Mouse (Mus musculus) embryonic facial prominence, embryonic 15.5 days (tissue): ENCODE data around the gene Tmem95. TPM values are rescaled to one million over a fixed set of nuclear protein-coding genes. Genes with fewer than 3 reads are reported as not detected.
A peak's percentile ranks its signal among the peaks of the same experiment; 100 is the strongest.

Experiments
- ATAC-seq: fragments of 200-750 bp; cut with Nextera tagmentation; 2 replicates; pipeline ENCODE4 v1.8.0; 2017; ENCODE audit warnings: low read depth, moderate TSS enrichment; ENCODE audit not compliant: insufficient number of reproducible peaks, low FRiP score, low TSS enrichment
- H3K27ac ChIP-seq: fragments of 300-500 bp; sonication (generic); replicated peaks from 2 replicates; pipeline ENCODE4 v1.5.1; 2015; ENCODE audit warnings: mild to moderate bottlenecking, inconsistent platforms
- H3K27me3 ChIP-seq: fragments of 300-500 bp; sonication (generic); 2 replicates; pipeline ENCODE4 v1.6.1; 2015; ENCODE audit warnings: inconsistent platforms
- H3K36me3 ChIP-seq: fragments of 300-500 bp; sonication (generic); 2 replicates; pipeline ENCODE4 v1.6.1; 2015; ENCODE audit warnings: mild to moderate bottlenecking, inconsistent platforms
- H3K4me1 ChIP-seq: fragments of 300-500 bp; sonication (generic); 2 replicates; pipeline ENCODE4 v1.6.1; 2015; ENCODE audit warnings: inconsistent platforms
- H3K4me2 ChIP-seq: fragments of 300-500 bp; sonication (generic); replicated peaks from 2 replicates; pipeline ENCODE4 v1.6.1; 2015; ENCODE audit warnings: mild to moderate bottlenecking, inconsistent platforms
- H3K4me3 ChIP-seq: fragments of 300-500 bp; sonication (generic); replicated peaks from 2 replicates; pipeline ENCODE4 v1.5.1; 2015; ENCODE audit warnings: mild to moderate bottlenecking, inconsistent platforms
- H3K9ac ChIP-seq: fragments of 300-500 bp; sonication (generic); 2 replicates; pipeline ENCODE4 v1.6.1; 2015; ENCODE audit warnings: inconsistent platforms
- H3K9me3 ChIP-seq: fragments of 300-500 bp; sonication (generic); replicated peaks from 2 replicates; pipeline ENCODE4 v1.6.1; 2016; ENCODE audit warnings: inconsistent platforms
- WGBS: fragments of 180-500 bp; shearing (Covaris S2); methylation state at CpG from one replicate; pipeline ENCODE4 v1.1.7; 2015; 5-methylcytosine and 5-hydroxymethylcytosine counted together
- polyA plus RNA-seq: library from polyadenylated mRNA; unstranded; fragments of >200 nt; fragmentation: Nextera tagmentation; extraction: Ambion mirVana; gene quantifications from 2 replicates; pipeline ENCODE4 v1.2.1, GENCODE M21; 2015

Tmem95 gene
- polyA plus RNA-seq, 1 experiment from 2014 or later = 0.35 TPM

DNA sequence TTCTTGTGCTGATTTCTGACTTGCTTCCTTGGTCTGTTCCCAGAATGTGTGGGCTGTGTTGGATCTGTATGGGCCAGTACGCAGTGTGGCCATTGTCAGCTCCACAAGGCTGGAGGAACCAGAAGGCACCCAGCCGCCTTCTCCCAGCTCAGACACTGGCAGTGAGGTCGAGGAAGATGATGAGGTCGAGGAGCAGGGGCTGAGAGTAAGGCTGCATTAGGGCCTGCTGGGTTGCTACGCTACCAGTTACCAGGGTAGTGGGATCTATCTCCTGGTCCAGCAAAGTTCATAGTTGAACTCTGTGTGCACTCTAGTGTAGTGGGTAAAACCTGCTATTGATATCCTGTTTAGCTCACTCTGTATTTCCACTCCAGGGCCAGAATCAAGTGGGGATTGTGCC, 31.4 kb upstream of the Tmem95 start:
- Histone ChIP-seq H3K36me3 (peaks cover 89% of the 10 kb centered on the region), H3K4me2 (no peak overlapping the region), H3K27me3 (no peaks in the 10 kb centered on the region), H3K27ac (no peak overlapping the region), H3K4me1 (peaks cover 8% of the 10 kb centered on the region), H3K4me3 (no peak overlapping the region), H3K9me3 (no peaks in the 10 kb centered on the region), H3K9ac (no peak overlapping the region)
- ATAC-seq = no peak
- WGBS = 86% methylated on average over 5 of the region's 5 CpGs

DNA sequence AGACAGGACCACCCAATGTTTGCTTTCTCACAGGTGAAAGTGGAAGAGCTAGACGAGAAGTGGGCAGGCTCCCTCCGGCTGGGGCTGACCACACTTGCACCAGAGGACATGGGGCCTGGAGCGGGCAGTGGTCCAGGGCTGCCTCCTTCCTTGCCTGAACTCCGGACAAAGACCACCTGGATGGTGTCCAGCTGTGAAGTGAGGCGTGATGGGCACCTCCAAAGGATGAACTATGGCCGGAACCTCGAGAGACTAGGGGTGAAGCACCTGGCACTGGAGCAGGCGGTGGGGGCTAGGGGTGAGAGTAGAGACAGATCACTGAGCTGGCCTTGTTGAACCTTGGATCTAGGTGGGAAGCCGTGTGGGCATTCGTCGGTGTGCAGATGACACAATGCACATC, 30.8 kb upstream of the Tmem95 start:
- Histone ChIP-seq H3K9me3 (no peaks in the 10 kb centered on the region), H3K4me2 (no peak overlapping the region), H3K9ac (no peak overlapping the region), H3K36me3 (peaks cover 95% of the 10 kb centered on the region), H3K27me3 (no peaks in the 10 kb centered on the region), H3K4me3 (no peak overlapping the region), H3K27ac (no peak overlapping the region), H3K4me1 (peaks cover 8% of the 10 kb centered on the region)
- ATAC-seq = no peak
- 92% methylated on average over 11 of the region's 11 CpGs for WGBS

DNA sequence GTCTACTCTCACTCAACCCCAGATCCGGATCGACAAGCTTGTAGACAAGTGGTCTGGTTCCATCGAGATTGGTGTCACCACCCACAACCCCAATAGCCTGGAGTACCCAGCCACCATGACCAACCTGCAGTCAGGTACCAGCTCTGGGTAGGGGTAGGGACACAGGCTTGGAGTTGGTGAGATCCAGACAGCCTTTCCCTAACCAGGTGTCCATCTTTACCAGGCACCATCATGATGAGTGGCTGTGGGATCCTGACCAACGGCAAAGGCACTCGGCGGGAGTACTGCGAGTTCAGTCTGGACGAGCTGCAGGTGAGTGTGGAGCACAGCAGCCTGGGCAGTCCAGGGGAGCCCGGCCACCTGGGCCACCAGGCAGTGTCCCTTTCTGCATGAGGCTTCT, 26.5 kb upstream of the Tmem95 start:
- WGBS = 97% methylated on average over 9 of the region's 9 CpGs
- Histone ChIP-seq H3K27me3 (no peaks in the 10 kb centered on the region), H3K9ac (no peak overlapping the region), H3K4me1 (peaks cover 22% of the 10 kb centered on the region), H3K4me3 (no peak overlapping the region), H3K27ac (no peak overlapping the region), H3K4me2 (no peak overlapping the region), H3K9me3 (no peaks in the 10 kb centered on the region), H3K36me3 (peaks cover 55% of the 10 kb centered on the region)
- ATAC-seq = no peak

DNA sequence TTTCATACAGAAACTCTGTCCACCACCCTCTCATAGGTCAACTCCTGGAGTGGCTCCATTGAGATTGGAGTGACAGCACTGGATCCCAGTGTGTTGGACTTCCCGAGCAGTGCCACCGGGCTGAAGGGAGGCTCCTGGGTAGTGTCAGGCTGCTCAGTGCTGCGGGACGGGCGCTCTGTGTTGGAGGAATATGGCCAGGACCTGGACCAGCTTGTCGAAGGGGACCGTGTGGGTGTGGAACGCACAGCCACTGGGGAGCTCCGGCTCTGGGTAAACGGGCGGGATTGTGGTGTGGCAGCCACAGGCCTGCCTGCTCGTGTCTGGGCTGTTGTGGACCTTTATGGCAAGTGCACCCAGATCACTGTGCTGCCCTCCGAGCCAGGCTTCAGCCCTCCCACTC, 25.2 kb upstream of the Tmem95 start:
- Histone ChIP-seq H3K4me3 (peak overlapping the region; percentile 72), H3K9me3 (no peaks in the 10 kb centered on the region), H3K36me3 (peaks cover 42% of the 10 kb centered on the region), H3K27me3 (no peaks in the 10 kb centered on the region), H3K27ac (no peak overlapping the region), H3K4me2 (peak overlapping the region; percentile 83), H3K9ac (no peak overlapping the region), H3K4me1 (peaks cover 27% of the 10 kb centered on the region)
- 87% methylated on average over 13 of the region's 13 CpGs for WGBS
- ATAC-seq = no peak

DNA sequence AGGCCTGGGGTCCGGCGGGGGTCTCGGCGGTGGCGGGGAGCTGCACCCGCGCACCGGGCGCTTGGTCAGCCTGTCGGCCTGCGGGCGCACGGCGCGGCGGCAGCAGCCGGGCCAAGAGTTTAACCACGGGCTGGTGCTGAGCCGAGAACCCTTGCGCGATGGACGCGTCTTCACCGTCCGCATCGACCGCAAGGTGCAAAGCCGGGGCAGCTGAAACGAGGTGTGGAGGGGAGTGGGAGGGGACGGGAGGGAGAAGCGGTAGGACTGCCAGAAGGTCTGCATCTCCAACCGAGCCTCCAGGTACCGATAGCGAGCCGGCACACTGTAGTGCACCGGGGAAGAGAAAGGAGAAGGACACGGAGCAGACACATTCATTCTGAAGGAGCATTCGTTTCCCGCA, 24.2 kb upstream of the Tmem95 start:
- no peak for ATAC-seq
- H3K27me3 ChIP-seq = no peaks in the 10 kb centered on the region
- peak overlapping the region; percentile 72 for H3K4me3 ChIP-seq
- peak overlapping the region; percentile 86 for H3K9ac ChIP-seq
- peak overlapping the region; percentile 83 for H3K4me2 ChIP-seq
- under 1% methylated on average over 39 of the region's 39 CpGs for WGBS
- peak overlapping the region; percentile 99 for H3K27ac ChIP-seq
- no peaks in the 10 kb centered on the region for H3K9me3 ChIP-seq
- peaks cover 32% of the 10 kb centered on the region for H3K36me3 ChIP-seq
- H3K4me1 ChIP-seq = peaks cover 27% of the 10 kb centered on the region

DNA sequence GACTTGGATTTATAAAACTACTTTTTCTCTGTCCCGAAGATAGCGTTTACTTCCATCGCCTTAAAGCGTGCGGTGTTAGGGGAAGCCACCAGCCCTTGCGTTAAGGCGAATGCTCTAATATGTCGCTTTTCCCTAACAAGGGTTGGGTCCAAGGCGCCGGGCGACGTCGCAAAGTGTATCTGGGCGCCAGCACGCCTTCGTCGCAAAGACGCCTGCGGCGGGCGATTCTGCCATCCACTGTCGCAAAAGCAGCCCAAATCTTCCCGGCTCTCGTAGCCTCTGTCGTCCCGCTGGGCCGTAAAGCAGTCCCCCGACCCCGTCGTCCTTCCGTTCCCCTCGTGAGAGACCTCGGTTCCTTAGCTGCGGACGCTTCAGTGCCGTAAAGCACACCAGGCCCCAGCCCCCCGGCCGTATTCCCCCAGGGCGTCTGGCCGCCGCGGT, 23.6 kb upstream of the Tmem95 start:
- Histone ChIP-seq H3K4me3 (peak overlapping the region; percentile 72), H3K4me1 (peaks cover 27% of the 10 kb centered on the region), H3K27me3 (no peaks in the 10 kb centered on the region), H3K4me2 (peak overlapping the region; percentile 83), H3K36me3 (peaks cover 27% of the 10 kb centered on the region), H3K9me3 (no peaks in the 10 kb centered on the region), H3K27ac (peak overlapping the region; percentile 99), H3K9ac (peak overlapping the region; percentile 86)
- WGBS = under 1% methylated on average over 42 of the region's 42 CpGs
- ATAC-seq = peak; percentile 81

DNA sequence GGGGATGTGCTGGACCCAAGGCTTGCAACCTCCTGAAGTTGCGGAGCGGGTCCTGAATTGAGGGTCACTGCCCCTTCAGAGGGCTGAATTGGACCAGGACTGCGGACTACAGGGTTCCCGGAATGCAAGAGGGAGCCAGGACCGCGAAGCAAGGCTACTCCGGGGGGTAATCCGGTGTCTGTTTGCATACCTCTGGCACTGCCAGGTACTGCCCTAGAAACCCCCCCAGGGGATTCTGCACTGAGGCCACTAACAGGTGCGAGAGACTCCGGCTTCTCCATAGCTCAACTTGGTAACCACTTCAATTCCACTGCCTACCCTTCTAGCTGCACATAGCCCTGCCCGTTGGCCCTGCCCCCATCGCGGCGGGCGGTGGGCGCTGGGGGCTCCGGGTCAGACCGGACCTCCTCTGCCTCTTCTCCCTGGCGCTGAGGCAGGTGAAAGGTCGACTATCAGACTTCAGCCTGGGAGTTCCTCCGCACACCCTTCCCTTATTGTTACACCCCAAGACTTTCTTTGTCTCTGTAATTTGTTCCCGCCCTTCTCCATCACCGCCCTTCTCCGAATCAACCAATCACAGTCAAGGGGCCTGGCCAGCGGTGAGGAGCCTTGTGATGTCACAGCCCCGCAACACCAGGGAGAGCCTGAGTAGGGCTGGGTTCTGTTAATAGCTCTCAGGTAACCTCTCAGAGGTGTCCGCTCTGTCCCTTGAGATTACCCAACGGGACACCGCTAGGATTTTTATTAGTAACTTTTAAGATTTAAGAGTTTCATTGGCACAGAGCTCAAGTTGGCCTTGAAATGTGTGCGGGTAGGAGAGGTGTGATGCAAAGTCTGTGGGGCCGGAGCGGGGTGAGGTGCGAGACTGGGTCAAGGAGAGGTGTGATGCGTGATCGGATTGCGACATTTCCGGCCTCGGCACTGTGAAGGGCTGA, 22.9 kb upstream of the Tmem95 start, which contains the start of the genes 2810408A11Rik and Neurl4:
2810408A11Rik (minus strand) TSS at position 517 of the 935 bp plus-strand sequence.
Neurl4 (plus strand) TSS at position 602 of the 935 bp plus-strand sequence.
- peak; percentile 94 for ATAC-seq
- Histone ChIP-seq H3K27ac (peak within 1 kb of the TSS; percentile 99), H3K4me2 (peak within 1 kb of the TSS; percentile 83), H3K27me3 (no peaks in the 10 kb centered on the region), H3K4me3 (peak within 1 kb of the TSS; percentile 72), H3K4me1 (peaks cover 27% of the 10 kb centered on the region), H3K36me3 (peaks cover 20% of the 10 kb centered on the region), H3K9me3 (no peaks in the 10 kb centered on the region), H3K9ac (peak within 1 kb of the TSS; percentile 86)
- WGBS = under 1% methylated on average over 38 of the region's 38 CpGs

DNA sequence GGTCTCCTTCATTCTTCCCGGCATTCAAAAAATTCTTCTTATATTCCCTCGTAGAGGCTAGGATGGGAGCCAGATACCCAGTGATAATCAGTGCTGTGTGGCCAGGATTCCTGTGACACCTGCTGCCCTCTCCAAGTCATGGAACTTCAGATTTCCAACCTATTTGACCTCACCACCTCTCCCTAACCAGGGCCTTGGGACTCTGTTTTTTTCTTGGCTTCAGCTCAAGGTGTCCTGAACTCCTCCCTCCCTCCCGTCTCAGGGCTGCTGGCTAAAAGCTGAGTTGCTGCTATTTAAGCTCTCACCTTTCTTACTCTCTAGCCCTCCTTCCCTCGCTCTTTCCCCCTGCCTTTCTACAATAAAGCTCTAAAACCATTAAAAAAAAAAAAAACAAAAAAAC, 22.1 kb upstream of the Tmem95 start:
- WGBS = 17% methylated on average over 4 of the region's 4 CpGs
- Histone ChIP-seq H3K4me1 (peaks cover 27% of the 10 kb centered on the region), H3K36me3 (peaks cover 12% of the 10 kb centered on the region), H3K9ac (peak overlapping the region; percentile 86; the same call in 1 of the 2 replicates), H3K27me3 (no peaks in the 10 kb centered on the region), H3K4me3 (peak overlapping the region; percentile 72), H3K9me3 (no peaks in the 10 kb centered on the region), H3K4me2 (peak overlapping the region; percentile 83), H3K27ac (peak overlapping the region; percentile 99; the same call in 1 of the 2 replicates)
- no peak for ATAC-seq

DNA sequence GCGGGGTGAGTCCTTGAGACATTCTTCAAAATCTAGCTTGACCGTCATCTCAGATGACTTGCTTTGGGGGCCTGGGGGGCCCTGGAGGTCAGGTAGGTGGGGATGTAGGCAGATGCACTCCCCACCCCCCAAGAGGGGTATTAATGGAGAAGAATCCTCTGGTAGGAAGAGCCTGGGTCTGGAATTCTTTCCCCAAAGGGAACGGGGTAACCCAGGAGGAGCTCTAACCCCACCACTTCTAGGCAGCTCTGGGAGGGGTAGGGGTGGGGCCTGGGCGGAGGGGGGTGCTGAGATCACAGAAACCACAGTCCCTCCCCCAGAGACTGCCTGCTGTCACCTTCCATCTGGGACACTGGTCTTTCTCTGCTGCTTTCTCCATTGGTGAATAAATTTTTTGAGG, 17.5 kb upstream of the Tmem95 start, which contains the start of gene Acap1:
Acap1 (minus strand) TSS at position 249 of the 400 bp plus-strand sequence.
- peaks cover 12% of the 10 kb centered on the region for H3K4me1 ChIP-seq
- H3K9ac ChIP-seq = no peak within 1 kb of the TSS
- no peak within 1 kb of the TSS for H3K27ac ChIP-seq
- H3K36me3 ChIP-seq = no peaks in the 10 kb centered on the region
- H3K9me3 ChIP-seq = no peaks in the 10 kb centered on the region
- H3K4me2 ChIP-seq = no peak within 1 kb of the TSS
- H3K4me3 ChIP-seq = no peak within 1 kb of the TSS
- WGBS = 68% methylated on average over 4 of the region's 4 CpGs
- H3K27me3 ChIP-seq = no peaks in the 10 kb centered on the region
- ATAC-seq = no peak

DNA sequence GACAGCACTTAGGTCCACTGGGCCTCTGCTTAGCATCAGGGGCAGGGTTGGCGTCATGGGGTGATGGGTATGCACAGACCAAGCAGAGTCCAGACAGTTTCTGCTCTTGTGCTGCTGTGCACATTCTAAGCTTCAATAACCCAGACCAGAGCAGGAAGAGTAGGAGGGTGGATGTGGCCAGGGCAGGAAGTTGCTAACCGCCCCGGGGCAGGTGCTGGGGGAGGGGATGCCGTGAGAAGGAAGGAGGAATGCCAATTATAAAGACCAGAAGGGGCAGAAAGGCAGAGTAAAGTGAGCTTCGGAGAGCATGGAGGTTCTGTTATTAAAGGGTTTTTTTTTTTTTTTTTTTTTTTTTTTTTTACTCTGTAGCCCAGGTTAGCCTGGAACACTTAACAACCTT, 16.9 kb upstream of the Tmem95 start:
- no peaks in the 10 kb centered on the region for H3K27me3 ChIP-seq
- no peak for ATAC-seq
- H3K4me2 ChIP-seq = no peak overlapping the region
- peaks cover 9% of the 10 kb centered on the region for H3K4me1 ChIP-seq
- H3K9me3 ChIP-seq = no peaks in the 10 kb centered on the region
- WGBS = 67% methylated on average over 5 of the region's 5 CpGs
- no peak overlapping the region for H3K27ac ChIP-seq
- H3K4me3 ChIP-seq = no peak overlapping the region
- no peaks in the 10 kb centered on the region for H3K36me3 ChIP-seq
- H3K9ac ChIP-seq = no peak overlapping the region

DNA sequence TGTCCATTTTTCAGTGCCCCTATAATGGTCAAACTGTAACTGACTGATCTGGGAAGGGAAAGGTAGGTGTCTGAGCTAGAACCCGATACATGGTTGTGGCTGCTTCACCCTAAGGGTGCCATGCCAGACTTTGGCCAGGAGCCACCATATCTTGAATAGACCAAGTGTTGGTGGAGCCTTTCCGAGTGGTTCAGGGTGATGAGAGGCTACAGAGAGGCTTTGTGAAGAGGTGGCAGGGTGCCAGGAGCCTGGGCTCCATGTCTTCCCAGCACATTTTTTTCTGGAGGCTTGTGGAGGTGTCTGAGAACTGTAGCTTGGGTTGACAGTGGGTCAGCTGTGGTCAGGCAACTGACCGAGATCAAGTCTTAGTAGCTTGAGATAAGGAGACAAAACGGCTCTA, 13.7 kb upstream of the Tmem95 start:
- no peak for ATAC-seq
- no peak overlapping the region; the same call in 1 of the 2 replicates for H3K27ac ChIP-seq
- H3K4me2 ChIP-seq = no peak overlapping the region

More for the DNA sequence above, 13.7 kb upstream of the Tmem95 start:
- WGBS = 70% methylated on average over 4 of the region's 4 CpGs
- Histone ChIP-seq H3K9ac (no peak overlapping the region), H3K9me3 (no peaks in the 10 kb centered on the region), H3K4me3 (no peak overlapping the region), H3K4me1 (no peaks in the 10 kb centered on the region), H3K36me3 (no peaks in the 10 kb centered on the region), H3K27me3 (no peaks in the 10 kb centered on the region)
